Mouse (Mus musculus) thymus, adult 2 months (tissue): ENCODE results near the gene Zc3h7b.

Experiments
- CTCF ChIP-seq: fragments of 200-500 bp; IDR thresholded peaks from 2 replicates; pipeline ENCODE4 v1.5.1; 2012; ENCODE audit warnings: mild to moderate bottlenecking, control low read depth, low read length, moderate library complexity, borderline replicate concordance; ENCODE audit not compliant: control insufficient read depth, poor library complexity, insufficient read depth; ENCODE audit errors: extremely low read depth
- POLR2A ChIP-seq: fragments of 200-500 bp; IDR thresholded peaks from 2 replicates; pipeline ENCODE4 v1.6.1; 2012; ENCODE audit warnings: mild to moderate bottlenecking, low read length, control low read depth, moderate library complexity; ENCODE audit not compliant: control insufficient read depth, poor library complexity, insufficient read depth; ENCODE audit errors: extremely low read depth

GRCm38 (mm10) chr15:81749742-81750141 lies 4.9 kb downstream of the Zc3h7b start:
- no peak for TF ChIP-seq CTCF
- no peak for TF ChIP-seq POLR2A
